Mouse (Mus musculus): ENCODE results near the gene Atl2. TPM values are rescaled to one million over a fixed set of nuclear protein-coding genes. Genes with fewer than 3 reads are reported as not detected.
A peak's percentile ranks its signal among the peaks of the same experiment; 100 is the strongest.

Gene Atl2
- total and polyA plus RNA-seq, 3 experiments: 18.0 to 43.3 (median 37.1) TPM

DNA sequence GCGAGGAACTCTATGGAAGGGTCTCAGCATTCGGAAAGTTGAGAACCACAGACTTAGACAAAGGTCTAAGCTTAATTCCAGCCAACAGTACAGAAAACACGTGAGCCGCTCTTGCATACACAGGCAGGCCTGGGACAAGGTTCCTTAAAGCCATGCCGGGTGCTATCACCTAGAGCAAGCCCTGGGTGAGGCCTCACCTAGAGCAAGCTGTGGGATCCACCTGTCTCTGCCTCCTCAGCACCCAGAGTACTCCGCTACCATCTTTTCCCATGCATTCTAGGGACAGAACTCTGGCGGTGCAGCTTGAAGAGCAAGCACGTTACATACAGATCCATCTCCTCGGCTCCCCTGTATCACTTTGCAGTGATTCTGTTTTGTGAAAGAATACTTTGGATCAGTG is 78.4 kb downstream of the Atl2 start:
- H3K9ac ChIP-seq (ENCODE audit: insufficient read depth, low read depth): no peak overlapping the region
- H3K27ac ChIP-seq (ENCODE audit: insufficient read depth, low read depth): no peak overlapping the region
- H3K27me3 ChIP-seq (replicated peaks): no peaks in the 10 kb centered on the region
- in situ Hi-C loops (cut with MboI; ENCODE audit: low pct_ligation_motif_present, low pct_unique_long_range_greater_than_20kb, low sequenced_read_pairs) (no loop called here), dilution Hi-C loops (cut with MboI; ENCODE audit: extremely low pct_ligation_motif_present, extremely low pct_unique_long_range_greater_than_20kb, low sequenced_read_pairs) (no loop called here)
- H3K4me1 ChIP-seq (ENCODE audit: control insufficient read depth in 1 of 2, insufficient read depth in 2 of 2): peaks cover 0 to 9% of the 10 kb centered on the region in 2 experiments; a peak in 2 of 4 replicates
- H3K79me2 ChIP-seq (replicated peaks; ENCODE audit: control insufficient read depth, extremely low read depth, insufficient read depth, poor library complexity, severe bottlenecking): no peaks in the 10 kb centered on the region
- H3K9me3 ChIP-seq (replicated peaks; ENCODE audit: low read length): no peaks in the 10 kb centered on the region
- no peak overlapping the region for H3K4me3 ChIP-seq (replicated peaks in 1 of 3; ENCODE audit: low read depth in 2 of 3, low read length in 2 of 3, poor library complexity in 1 of 3)
- no peaks in the 10 kb centered on the region for H3K36me3 ChIP-seq (replicated peaks in 1 of 2; ENCODE audit: control insufficient read depth in 1 of 2, insufficient read depth in 1 of 2, low read length in 1 of 2)
- no peak overlapping the region for H3K4me2 ChIP-seq (ENCODE audit: insufficient read depth, low read depth, poor library complexity, severe bottlenecking)
- TF ChIP-seq USF1 (IDR thresholded peaks at IDR 0.05; ENCODE audit: low read depth, low read length): no peak
- no peak for TF ChIP-seq JUN (IDR thresholded peaks at IDR 0.05; ENCODE audit: insufficient read depth, low read depth, low read length)
- no peak for TF ChIP-seq USF2 (conservative IDR thresholded peaks at IDR 0.05; ENCODE audit: low read depth, low read length)
- TF ChIP-seq GABPA (IDR thresholded peaks at IDR 0.05; ENCODE audit: insufficient replicate concordance, low read depth, low read length): no peak
- TF ChIP-seq HCFC1 (IDR thresholded peaks at IDR 0.05; ENCODE audit: low read depth, low read length): no peak
- TF ChIP-seq MYC (IDR thresholded peaks at IDR 0.05; ENCODE audit: low read depth, low read length): no peak
- no peak for TF ChIP-seq JUND (conservative IDR thresholded peaks at IDR 0.05; ENCODE audit: low read depth, low read length)
- TF ChIP-seq MAZ (IDR thresholded peaks at IDR 0.05; ENCODE audit: low read depth, low read length): no peak
- TF ChIP-seq MAX (IDR thresholded peaks at IDR 0.05; ENCODE audit: low read length): no peak
- no peak for TF ChIP-seq ZNF384 (IDR thresholded peaks at IDR 0.05; ENCODE audit: low read depth, low read length)
- no peak for TF ChIP-seq IRF4 (IDR thresholded peaks at IDR 0.05; ENCODE audit: low read depth, low read length)
- TF ChIP-seq ETS1 (conservative IDR thresholded peaks at IDR 0.05; ENCODE audit: low read depth, low read length): no peak
- no peak for TF ChIP-seq UBTF (IDR thresholded peaks at IDR 0.05; ENCODE audit: low read depth, low read length)
- TF ChIP-seq TBP (conservative IDR thresholded peaks at IDR 0.05; ENCODE audit: low read depth, low read length): no peak
- TF ChIP-seq ZMIZ1 (IDR thresholded peaks at IDR 0.05; ENCODE audit: low read depth, low read length): no peak
- TF ChIP-seq POLR2AphosphoS2 (IDR thresholded peaks at IDR 0.05; ENCODE audit: low read depth, low read length): no peak
- no peak for DNase-seq (ENCODE audit: extremely low read depth)

DNA sequence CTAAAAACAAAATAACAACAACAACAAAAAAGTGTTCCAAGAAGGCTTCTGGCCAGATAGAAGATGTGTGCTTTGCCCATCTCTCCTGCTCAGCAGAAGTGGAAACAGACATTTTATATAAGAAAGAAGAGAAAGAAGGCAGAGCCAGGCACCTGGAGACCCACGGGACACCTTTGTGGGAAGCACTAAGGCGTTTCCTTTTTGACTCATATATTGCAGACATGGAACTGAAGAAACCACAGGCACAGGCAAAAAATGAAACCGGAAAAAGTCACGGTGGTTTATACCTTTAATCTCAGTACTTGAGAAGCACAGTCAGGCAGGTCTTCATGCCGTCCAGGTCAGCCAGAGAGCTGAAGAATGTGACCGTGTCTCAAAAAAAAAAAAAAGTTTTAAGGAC is 79.0 kb downstream of the Atl2 start:
- peak; percentile 10 for DNase-seq (ENCODE audit: extremely low read depth)
- in situ Hi-C loops (cut with MboI; ENCODE audit: low pct_ligation_motif_present, low pct_unique_long_range_greater_than_20kb, low sequenced_read_pairs) (no loop called here), dilution Hi-C loops (cut with MboI; ENCODE audit: extremely low pct_ligation_motif_present, extremely low pct_unique_long_range_greater_than_20kb, low sequenced_read_pairs) (no loop called here)
- Histone ChIP-seq H3K4me2 (ENCODE audit: insufficient read depth, low read depth, poor library complexity, severe bottlenecking) (peak overlapping the region; percentile 29; the same call in 1 of the 2 replicates), H3K27ac (ENCODE audit: insufficient read depth, low read depth) (no peak overlapping the region), H3K4me1 (ENCODE audit: control insufficient read depth in 1 of 2, insufficient read depth in 2 of 2) (peaks cover 0 to 9% of the 10 kb centered on the region in 2 experiments; a peak in 2 of 4 replicates), H3K4me3 (replicated peaks in 1 of 3; ENCODE audit: low read depth in 2 of 3, low read length in 2 of 3, poor library complexity in 1 of 3) (no peak overlapping the region), H3K9ac (ENCODE audit: insufficient read depth, low read depth) (no peak overlapping the region), H3K79me2 (replicated peaks; ENCODE audit: control insufficient read depth, extremely low read depth, insufficient read depth, poor library complexity, severe bottlenecking) (no peaks in the 10 kb centered on the region), H3K9me3 (replicated peaks; ENCODE audit: low read length) (no peaks in the 10 kb centered on the region), H3K36me3 (replicated peaks in 1 of 2; ENCODE audit: control insufficient read depth in 1 of 2, insufficient read depth in 1 of 2, low read length in 1 of 2) (no peaks in the 10 kb centered on the region), H3K27me3 (replicated peaks) (no peaks in the 10 kb centered on the region)
- TF ChIP-seq MYC (IDR thresholded peaks at IDR 0.05; ENCODE audit: low read depth, low read length): no peak
- no peak for TF ChIP-seq CHD1 (IDR thresholded peaks at IDR 0.05; ENCODE audit: low read depth, low read length)
- peak; percentile 41 for TF ChIP-seq EP300 (IDR thresholded peaks at IDR 0.05; ENCODE audit: low read length)
- 0 out of 2 replicates have a peak, but pooled peaks have one; percentile 29 for TF ChIP-seq IRF4 (IDR thresholded peaks at IDR 0.05; ENCODE audit: low read depth, low read length)
- TF ChIP-seq BHLHE40 (IDR thresholded peaks at IDR 0.05; ENCODE audit: low read depth, low read length): peak; percentile 55; the same call in 1 of the 2 replicates
- no peak for TF ChIP-seq SMC3 (IDR thresholded peaks at IDR 0.05; ENCODE audit: low read depth, low read length)
- TF ChIP-seq POLR2A (IDR thresholded peaks at IDR 0.05; ENCODE audit: low read depth, low read length): no peak
- TF ChIP-seq ELF1 (IDR thresholded peaks at IDR 0.05; ENCODE audit: low read depth, low read length): no peak
- no peak for TF ChIP-seq ETS1 (conservative IDR thresholded peaks at IDR 0.05; ENCODE audit: low read depth, low read length)
- TF ChIP-seq GABPA (IDR thresholded peaks at IDR 0.05; ENCODE audit: insufficient replicate concordance, low read depth, low read length): no peak
- no peak for TF ChIP-seq TBP (conservative IDR thresholded peaks at IDR 0.05; ENCODE audit: low read depth, low read length)
- no peak for TF ChIP-seq POLR2AphosphoS2 (IDR thresholded peaks at IDR 0.05; ENCODE audit: low read depth, low read length)

All from CH12.LX (cell line).